8 mouse cellular contexts compared by ENCODE assay signal in the genomic region with DNA sequence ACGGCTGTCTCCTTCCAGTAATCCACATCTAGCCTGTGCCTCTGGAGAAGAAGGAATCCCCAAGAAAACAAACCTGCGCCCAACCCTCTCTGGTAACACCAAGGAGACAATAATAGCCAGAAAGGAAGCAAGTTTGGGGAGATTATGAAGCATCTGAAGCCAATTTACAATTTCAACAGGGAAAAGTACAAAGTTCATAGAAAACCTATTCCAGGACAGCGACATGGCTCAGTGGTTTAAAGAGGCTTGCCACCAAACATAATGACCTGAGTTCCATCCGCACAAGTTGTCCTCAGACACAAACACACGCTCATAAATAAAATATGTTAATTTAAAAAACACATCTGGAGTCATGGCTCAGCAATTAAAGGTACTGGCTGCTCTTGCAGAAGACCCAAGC. TPM values are rescaled to one million over a fixed set of nuclear protein-coding genes. Genes with fewer than 3 reads are reported as not detected.
DNase-seq lines count a peak whose midpoint lies in the region; ATAC-seq and TF ChIP-seq lines count a peak whose summit lies in the region.

No protein-coding gene starts in this region.

- peaks cover 42% of the 10 kb centered on the region for H3K4me1 ChIP-seq in heart, embryonic 15.5 days (replicated peaks)
- peaks cover 13 to 18% of the 10 kb centered on the region in 2 experiments for H3K4me1 ChIP-seq in ES-E14 (ENCODE audit: control insufficient read depth in 2 of 2, insufficient read depth in 2 of 2, low read length in 2 of 2, poor library complexity in 1 of 2)
- peaks cover 16% of the 10 kb centered on the region for H3K4me1 ChIP-seq in hindbrain, embryonic 11.5 days (replicated peaks; ENCODE audit: control insufficient read depth, insufficient read depth, low read length)

- peak overlapping the region; percentile 92 for H3K27ac ChIP-seq in heart, embryonic 15.5 days
- H3K27ac ChIP-seq in ES-E14 (ENCODE audit: insufficient read depth, low read depth, low read length, poor library complexity, severe bottlenecking) (no peak overlapping the region), macrophage (peak overlapping the region; percentile 53)
- H3K27ac ChIP-seq in hindbrain, embryonic 11.5 days (ENCODE audit: low read depth, low read length), result peak overlapping the region; percentile 0; the same call in 1 of the 2 replicates

- no peaks in the 10 kb centered on the region for H3K36me3 ChIP-seq in heart, embryonic 15.5 days
- peaks cover 4% of the 10 kb centered on the region; the same call in 1 of the 2 replicates for H3K36me3 ChIP-seq in ES-E14 (ENCODE audit: control insufficient read depth, insufficient read depth, low read length, poor library complexity, severe bottlenecking)
- no peaks in the 10 kb centered on the region for H3K36me3 ChIP-seq in hindbrain, embryonic 11.5 days (ENCODE audit: control insufficient read depth, insufficient read depth, low read length)
- no peaks in the 10 kb centered on the region for H3K36me3 ChIP-seq in macrophage (ENCODE audit: inconsistent target)

- ATAC-seq in heart, embryonic 15.5 days (replicated peaks; ENCODE audit: insufficient number of reproducible peaks, insufficient read depth, low FRiP score, low read depth), result no peak
- no peak for ATAC-seq in hindbrain, embryonic 11.5 days (ENCODE audit: low FRiP score)

- H3K9ac ChIP-seq in heart, embryonic 15.5 days, result peak overlapping the region; percentile 97
- peak overlapping the region; percentile 25 for H3K9ac ChIP-seq in ES-E14 (ENCODE audit: insufficient read depth, low read depth, low read length, poor library complexity, severe bottlenecking)
- peak overlapping the region; percentile 88; the same call in 1 of the 2 replicates for H3K9ac ChIP-seq in hindbrain, embryonic 11.5 days (ENCODE audit: low read depth, low read length)

- in situ Hi-C loops in ES-E14 (cut with MboI; ENCODE audit: low sequenced_read_pairs in 2 of 2, unreplicated experiment in 2 of 2), result no loop called here

- H3K9me3 ChIP-seq in heart, embryonic 15.5 days (replicated peaks), result no peaks in the 10 kb centered on the region
- H3K9me3 ChIP-seq in ES-E14 (ENCODE audit: control insufficient read depth, insufficient read depth, low read depth, low read length), result no peaks in the 10 kb centered on the region
- H3K9me3 ChIP-seq in hindbrain, embryonic 11.5 days (ENCODE audit: control insufficient read depth, low read length), result no peaks in the 10 kb centered on the region

- 43% methylated on average over 5 of the region's 5 CpGs for WGBS in heart, embryonic 15.5 days
- WGBS in hindbrain, embryonic 11.5 days, result 35% methylated on average over 5 of the region's 5 CpGs
- 72% methylated on average over 5 of the region's 5 CpGs for WGBS in macrophage (ENCODE audit: missing documents)

- intact Hi-C loops in heart, postnatal 10 days (cut with DNase I), result loop anchor here (2.0 kb wide), 1 partner anchor 20 kb away; no protein-coding TSS in a partner anchor

- H3K79me2 ChIP-seq in macrophage (ENCODE audit: inconsistent target), result peaks cover 91% of the 10 kb centered on the region

- peak overlapping the region; percentile 73 for H3K4me2 ChIP-seq in heart, embryonic 15.5 days
- peak overlapping the region; percentile 60 for H3K4me2 ChIP-seq in hindbrain, embryonic 11.5 days (replicated peaks; ENCODE audit: low read depth, low read length)

- peak overlapping the region; percentile 100 for H3K4me3 ChIP-seq in heart, embryonic 15.5 days
- H3K4me3 ChIP-seq in ES-E14 (ENCODE audit: insufficient read depth in 1 of 2, low read depth in 1 of 2, low read length in 2 of 2, poor library complexity in 1 of 2, severe bottlenecking in 1 of 2) (peak overlapping the region; percentile 46 to 99), macrophage (ENCODE audit: inconsistent target) (peak overlapping the region; percentile 14; the same call in 1 of the 2 replicates)
- H3K4me3 ChIP-seq in hindbrain, embryonic 11.5 days (ENCODE audit: low read depth, low read length), result peak overlapping the region; percentile 96

- no peaks in the 10 kb centered on the region for H3K27me3 ChIP-seq in heart, embryonic 15.5 days
- no peaks in the 10 kb centered on the region for H3K27me3 ChIP-seq in hindbrain, embryonic 11.5 days (ENCODE audit: control insufficient read depth, insufficient read depth, low read length)

- DNase-seq in heart, postnatal 10 days, result no peak
- no peak for DNase-seq in ES-E14 (ENCODE audit: low read depth, low spot score)
- DNase-seq in hindbrain, embryonic 11.5 days (ENCODE audit: low spot score), result no peak
- DNase-seq in ovary, postnatal 36 days (ENCODE audit: low spot score), result no peak
- DNase-seq in spleen, adult 18-20 months, result no peak
- DNase-seq in cerebellum, adult 11 months, result no peak

TF ChIP-seq in ES-E14, 5 proteins besides CTCF, POLR2A, EP300 and RAD21:
- TF ChIP-seq ZC3H11A (IDR thresholded peaks at IDR 0.05; ENCODE audit: borderline replicate concordance, low read depth, low read length) (no peak), HCFC1 (IDR thresholded peaks at IDR 0.05; ENCODE audit: borderline replicate concordance, insufficient read depth, low read length) (no peak), ZNF384 (IDR thresholded peaks at IDR 0.05; ENCODE audit: low read depth, low read length) (no peak), MAFK (IDR thresholded peaks at IDR 0.05; ENCODE audit: insufficient read depth, low read depth, low read length) (no peak), CHD2 (IDR thresholded peaks at IDR 0.05; ENCODE audit: low read depth, low read length) (no peak)

RNA-seq across cellular contexts. Expression of a gene that starts 21.4 kb away (rescaled TPM):
- polyA plus RNA-seq in heart, embryonic 15.5 days (2015; fragmentation: Nextera tagmentation; extraction: Ambion mirVana), result 33.2 and 46.3 TPM in 2 replicates
- total RNA-seq in heart, postnatal 10 days (2021), result 10 to 100 TPM; 62.1 to 63.1 TPM
- total RNA-seq in ES-E14 (2012; rRNA removed), result 139 and 148 TPM in 2 replicates
- polyA plus RNA-seq in hindbrain, embryonic 11.5 days (2014; fragmentation: Nextera tagmentation; extraction: Ambion mirVana), result 48.8 and 62.0 TPM in 2 replicates
- 100 to 1,000 TPM in 6 of 26 experiments, 10 to 100 TPM in 20; 28.5 to 185 (median 83.8) TPM for total RNA-seq in macrophage (2018; cell fraction: chromatin; rRNA removed)
- total RNA-seq in macrophage (2018; cell fraction: cytosol; rRNA removed), result 10 to 100 TPM; 60.9 to 96.4 (median 79.3) TPM
- 100 to 1,000 TPM in 1 of 26 experiments, 10 to 100 TPM in 25; 33.3 to 121 (median 69.3) TPM for total RNA-seq in macrophage (2018; cell fraction: nucleus; rRNA removed)
- polyA plus RNA-seq in macrophage (2018), result 38.2 to 65.2 TPM (median 54.8 TPM) in 3 replicates

Comparison
In these comparisons a context has a peak if more than half of its experiments do, and no peak if none do; other contexts are left out.
1. H3K4me3 ChIP-seq: peak in every context shown above with its lines; median percentile 100 in heart, embryonic 15.5 days; 96 in hindbrain, embryonic 11.5 days; 72 in ES-E14; 14 in macrophage.
2. H3K9ac ChIP-seq: peak in every context shown above with its lines; median percentile 97 in heart, embryonic 15.5 days; 88 in hindbrain, embryonic 11.5 days; 25 in ES-E14.